Mouse (Mus musculus): ENCODE measurements around the gene Zfr. TPM values are rescaled to one million over a fixed set of nuclear protein-coding genes. Genes with fewer than 3 reads are reported as not detected.
A peak's percentile ranks its signal among the peaks of the same experiment; 100 is the strongest.
"Not testable (repeated sequence)": the region's sequence is repeated elsewhere in the genome, so short reads cannot be mapped to it uniquely, and the experiment has no call there.

Zfr gene
- total RNA-seq, 2 experiments from 2014 or later = 52.1 to 58.4 TPM

DNA sequence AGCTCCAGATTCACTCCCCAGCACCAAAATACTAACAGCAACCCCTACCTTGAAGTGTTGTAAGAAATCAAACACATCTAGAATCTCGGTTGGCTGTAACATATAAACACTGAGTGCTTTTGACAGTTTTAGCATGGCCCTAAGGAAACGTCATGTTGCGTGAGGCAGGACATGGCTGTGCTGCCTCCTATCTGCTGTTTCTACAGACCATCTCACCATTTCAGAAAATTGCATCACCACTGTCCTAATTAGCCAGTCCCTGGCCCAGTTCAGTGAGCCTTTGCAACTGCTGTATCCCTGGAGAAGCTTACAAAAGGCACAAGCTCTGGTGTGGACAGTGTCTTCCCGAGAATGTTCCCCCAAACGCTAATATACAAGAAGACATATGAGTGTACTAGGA is 16.7 kb upstream of the Zfr start:
- DNase-seq = no peak
- intact Hi-C loops (cut with DNase I; ENCODE audit: low total_unique reads) = no loop called here

DNA sequence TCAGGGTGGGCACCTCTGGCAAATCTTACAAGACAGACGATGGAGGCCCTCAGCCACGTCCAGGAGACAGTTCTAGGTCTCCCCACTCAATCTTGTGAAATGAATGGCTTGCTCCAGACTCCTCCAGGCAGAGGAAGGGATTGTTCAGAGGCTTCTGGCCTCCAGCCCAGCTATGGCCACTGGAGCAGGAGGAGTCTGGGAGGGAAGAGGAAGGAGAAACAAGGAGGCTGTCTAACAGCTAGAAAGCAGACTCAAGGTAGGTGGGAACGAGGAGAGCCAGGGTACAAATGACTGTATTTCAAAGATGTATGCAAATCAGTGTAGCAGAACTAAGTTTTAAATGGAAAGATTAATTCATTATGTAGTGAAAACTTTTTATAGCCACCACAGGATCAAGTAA is 13.9 kb upstream of the Zfr start:
- DNase-seq = peak; percentile 34
- intact Hi-C loops (cut with DNase I; ENCODE audit: low total_unique reads) = no loop called here

DNA sequence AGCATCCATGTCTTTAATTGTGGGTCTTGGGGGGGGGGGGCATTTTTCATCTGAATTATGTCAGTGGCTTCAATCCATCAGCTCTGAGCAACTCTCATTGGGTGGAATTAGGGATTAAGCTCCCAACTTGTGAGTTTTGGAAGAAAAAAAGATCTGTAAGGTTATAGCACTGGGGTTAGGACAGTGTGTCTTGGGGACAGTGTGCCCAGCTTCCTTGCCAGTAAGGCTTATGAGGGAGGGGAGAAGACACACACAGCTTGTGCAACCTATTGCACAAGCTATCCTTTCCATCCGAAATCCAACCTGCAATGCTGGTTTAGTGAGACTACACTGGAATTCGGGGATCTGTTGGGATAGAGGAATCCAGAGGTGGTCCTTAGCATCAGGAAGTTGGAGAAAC is 12.8 kb upstream of the Zfr start:
- no peak for DNase-seq
- intact Hi-C loops (cut with DNase I; ENCODE audit: low total_unique reads) = no loop called here

DNA sequence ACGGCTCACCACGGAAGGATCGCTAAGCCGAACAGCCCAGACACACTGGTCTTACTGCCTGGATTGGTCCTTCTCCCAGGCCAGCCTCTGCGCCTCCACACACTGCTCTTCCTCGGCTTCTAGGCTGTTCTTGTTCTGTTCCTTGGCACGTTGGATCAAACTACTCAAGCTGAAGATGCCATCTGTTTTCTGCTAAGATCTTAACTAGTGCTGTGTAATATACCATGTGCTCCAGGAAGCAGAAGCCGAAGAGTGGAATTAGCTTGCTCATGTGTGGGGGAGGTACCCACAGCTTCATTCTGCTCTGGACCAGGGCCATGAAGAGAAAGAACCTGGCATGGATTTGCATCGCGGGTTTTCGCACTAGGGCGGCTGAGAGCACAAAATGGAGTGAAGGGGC is 11.2 kb upstream of the Zfr start:
- DNase-seq = no peak
- intact Hi-C loops (cut with DNase I; ENCODE audit: low total_unique reads) = no loop called here

DNA sequence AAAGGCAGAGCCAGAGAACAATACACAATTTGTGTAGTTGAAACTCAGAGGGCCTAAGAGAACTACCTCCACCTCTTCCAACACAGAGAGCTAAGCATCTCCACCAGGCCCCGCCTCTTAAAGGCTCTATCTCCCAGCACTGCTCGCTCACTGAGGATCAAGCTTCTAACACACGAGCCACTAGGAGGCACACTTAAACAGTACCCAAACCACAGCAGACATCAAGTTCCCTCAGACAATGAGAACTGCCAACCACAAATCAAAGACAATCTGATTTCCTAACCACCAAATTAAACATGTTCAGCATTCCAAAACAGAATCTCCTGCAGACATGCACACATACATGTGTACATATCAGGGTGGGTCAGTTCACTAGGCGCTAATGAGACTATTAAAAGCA is 9.4 kb upstream of the Zfr start:
- intact Hi-C loops (cut with DNase I; ENCODE audit: low total_unique reads) = no loop called here
- DNase-seq = no peak

DNA sequence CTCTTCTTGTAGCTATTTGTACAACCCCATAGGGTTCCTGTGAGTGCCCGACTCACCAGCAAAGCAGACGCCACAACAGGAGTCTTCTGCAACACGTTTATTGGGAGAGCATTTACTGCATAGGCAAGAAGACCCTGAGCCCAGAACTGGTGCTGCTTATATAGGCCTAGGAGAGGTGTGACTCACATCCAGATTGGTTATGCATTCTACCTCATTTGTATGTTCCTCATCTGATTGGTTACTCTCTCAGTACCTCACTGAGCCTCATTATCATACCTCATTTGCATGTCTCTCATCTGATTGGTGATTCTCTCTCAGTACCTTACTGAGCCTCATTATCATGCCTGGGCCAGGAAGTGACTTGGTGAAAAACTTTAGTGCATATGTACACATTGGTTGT is 8.7 kb upstream of the Zfr start:
- intact Hi-C loops (cut with DNase I; ENCODE audit: low total_unique reads); DNase-seq: not testable (repeated sequence)

DNA sequence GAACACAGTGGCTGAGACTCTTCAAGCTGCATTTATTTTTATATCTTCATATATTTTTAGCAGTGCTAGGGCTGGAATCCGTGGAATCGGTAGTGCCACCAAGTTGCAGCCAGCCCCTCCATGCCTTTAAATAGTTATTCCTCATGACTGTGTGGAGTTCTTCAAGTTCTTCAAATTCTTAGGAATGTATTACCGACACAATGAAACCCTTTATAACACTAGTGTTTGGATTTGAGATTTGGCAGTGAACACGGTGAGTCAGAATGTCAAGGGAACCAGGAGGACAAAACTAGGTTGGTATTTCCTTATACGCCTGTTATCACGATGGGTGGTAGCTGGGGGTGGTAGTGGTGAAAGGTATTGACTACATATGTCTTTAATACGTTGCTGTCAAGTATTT is 6.4 kb upstream of the Zfr start:
- intact Hi-C loops (cut with DNase I; ENCODE audit: low total_unique reads) = no loop called here
- DNase-seq = no peak

DNA sequence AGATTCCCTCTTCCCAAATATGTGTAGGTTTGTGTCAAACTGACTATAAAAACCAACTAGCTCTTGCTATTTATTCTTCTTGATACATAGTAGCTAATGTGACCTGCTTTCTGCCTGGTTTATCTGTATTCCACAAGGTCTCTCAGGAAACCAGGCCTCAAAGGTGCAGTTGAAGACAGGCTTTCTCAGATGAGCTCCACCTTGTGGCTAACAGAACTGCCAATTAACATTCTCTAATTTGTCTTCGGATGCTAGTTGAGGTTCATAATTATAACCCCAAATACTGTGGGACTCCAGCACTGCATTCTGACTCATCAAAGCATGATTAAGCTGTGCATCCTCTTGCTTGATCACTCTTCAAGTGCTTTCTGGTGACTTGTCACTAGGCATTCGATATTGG is 4.2 kb upstream of the Zfr start:
- no peak for DNase-seq
- intact Hi-C loops (cut with DNase I; ENCODE audit: low total_unique reads) = no loop called here

DNA sequence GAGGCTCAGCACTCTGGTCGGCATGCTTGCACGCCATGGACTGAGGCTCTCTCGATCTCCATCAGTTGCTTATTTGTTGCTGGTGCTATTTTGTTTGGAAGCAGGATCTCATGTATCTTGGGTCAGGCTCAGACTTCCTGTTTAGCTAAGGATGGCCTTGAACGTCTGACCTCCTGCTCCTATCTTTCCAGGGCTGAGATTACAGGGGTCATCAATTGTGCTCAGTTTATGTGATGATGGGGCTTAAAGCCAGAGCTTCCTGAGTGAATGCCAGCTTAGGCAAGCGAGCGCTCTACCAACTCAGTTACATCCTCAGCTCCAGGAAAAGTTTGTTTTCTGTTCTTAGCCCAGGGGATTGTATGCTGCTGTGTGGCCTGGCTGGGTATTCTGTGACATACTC is 3.1 kb upstream of the Zfr start:
- intact Hi-C loops (cut with DNase I; ENCODE audit: low total_unique reads) = no loop called here

DNA sequence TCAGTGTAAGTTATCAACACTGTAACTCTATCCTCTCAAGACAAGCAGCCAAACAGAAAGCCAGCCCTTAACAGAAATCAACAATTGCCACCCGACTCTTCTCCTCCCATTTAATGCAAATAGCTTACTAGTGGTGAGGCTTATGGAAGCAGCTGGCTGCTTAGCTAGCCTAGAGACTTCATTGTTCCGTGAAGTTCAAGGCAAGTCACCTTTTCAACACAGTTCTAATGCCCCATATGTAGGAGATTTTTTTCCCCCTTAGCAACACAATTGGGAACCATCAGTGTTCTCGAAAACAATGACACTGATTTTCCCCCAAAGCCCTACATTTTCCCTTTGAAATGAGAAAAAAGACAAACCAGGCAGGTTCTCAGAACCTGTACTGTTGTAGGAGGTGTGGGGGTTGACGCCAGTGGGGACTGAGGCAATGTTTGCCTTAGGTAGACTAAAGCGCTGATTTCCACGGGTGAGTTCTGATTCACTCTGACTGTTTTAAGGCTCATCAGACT is 1.9 kb upstream of the Zfr start:
- intact Hi-C loops (cut with DNase I; ENCODE audit: low total_unique reads) = no loop called here
- no peak for DNase-seq

More for the DNA sequence above, 3.1 kb upstream of the Zfr start:
- DNase-seq = no peak

DNA sequence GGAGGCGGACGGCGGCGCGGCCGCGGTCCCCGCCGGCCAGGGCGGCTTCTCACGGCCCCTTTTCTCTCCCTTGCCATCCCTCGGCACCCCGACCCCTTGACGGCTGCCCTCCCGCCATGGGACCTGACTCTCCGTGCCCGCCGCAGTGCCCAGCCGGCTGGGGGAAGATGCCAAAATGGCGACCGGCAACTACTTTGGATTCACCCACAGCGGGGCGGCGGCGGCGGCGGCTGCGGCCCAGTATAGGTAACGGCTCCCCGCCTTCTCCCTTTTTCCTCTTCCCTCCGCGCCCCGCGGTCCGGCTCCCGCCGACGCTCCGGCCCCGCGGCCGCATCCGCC is 431 bp downstream of the Zfr start:
- intact Hi-C loops (cut with DNase I; ENCODE audit: low total_unique reads) = no loop called here
- peak; percentile 59 for DNase-seq

DNA sequence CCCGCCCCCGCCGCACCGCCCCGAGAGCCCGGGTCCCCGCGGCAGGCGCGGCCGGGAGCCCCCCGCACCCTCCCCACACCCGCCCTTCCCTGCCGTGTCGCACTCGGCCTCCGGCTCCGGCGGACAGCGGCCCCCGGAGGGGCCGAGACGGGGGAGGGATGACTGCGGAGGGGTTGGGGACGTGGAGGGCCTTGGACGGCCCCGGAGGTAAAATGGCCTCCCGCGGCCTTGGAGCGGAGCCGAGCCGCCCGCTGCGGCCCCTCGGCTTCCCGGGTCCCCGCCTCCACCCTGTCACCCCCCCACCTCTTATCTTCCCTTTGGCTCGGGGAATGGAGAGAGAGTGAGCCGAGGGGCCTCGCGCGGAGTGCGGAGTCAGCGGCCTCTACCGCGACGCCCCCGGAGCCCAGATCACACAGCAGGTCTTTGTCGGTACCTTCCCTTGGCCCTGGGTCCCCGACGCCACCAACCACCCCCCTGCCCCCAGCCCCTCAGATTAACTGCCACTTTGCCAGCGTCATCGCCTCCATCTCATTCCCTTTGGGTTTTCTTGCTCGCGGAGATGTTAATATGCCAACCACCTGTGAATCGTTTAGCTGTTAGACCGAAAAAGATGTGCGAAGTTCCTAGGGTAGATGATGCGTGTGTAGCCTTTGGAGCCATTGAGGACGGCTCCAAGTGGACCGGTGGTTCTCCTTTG is 949 bp downstream of the Zfr start:
- DNase-seq = peak; percentile 57
- intact Hi-C loops (cut with DNase I; ENCODE audit: low total_unique reads) = no loop called here

DNA sequence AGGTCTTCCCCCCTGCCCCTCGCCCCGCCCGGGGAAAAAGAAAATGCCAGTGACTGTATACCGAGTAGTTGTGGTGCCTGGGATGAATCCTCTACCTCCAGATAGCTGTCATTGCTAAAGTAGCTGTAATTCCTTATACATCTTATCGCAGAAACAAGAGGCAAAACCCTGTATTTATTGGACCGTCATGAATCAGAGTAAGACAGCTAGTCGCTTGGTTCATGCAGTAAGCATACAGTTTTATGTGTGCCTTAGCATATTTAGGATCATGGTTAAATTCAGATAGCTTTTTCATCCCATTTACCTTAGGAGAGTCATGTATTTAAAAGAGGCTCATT is 1.5 kb downstream of the Zfr start:
- no peak for DNase-seq
- intact Hi-C loops (cut with DNase I; ENCODE audit: low total_unique reads) = no loop called here

DNA sequence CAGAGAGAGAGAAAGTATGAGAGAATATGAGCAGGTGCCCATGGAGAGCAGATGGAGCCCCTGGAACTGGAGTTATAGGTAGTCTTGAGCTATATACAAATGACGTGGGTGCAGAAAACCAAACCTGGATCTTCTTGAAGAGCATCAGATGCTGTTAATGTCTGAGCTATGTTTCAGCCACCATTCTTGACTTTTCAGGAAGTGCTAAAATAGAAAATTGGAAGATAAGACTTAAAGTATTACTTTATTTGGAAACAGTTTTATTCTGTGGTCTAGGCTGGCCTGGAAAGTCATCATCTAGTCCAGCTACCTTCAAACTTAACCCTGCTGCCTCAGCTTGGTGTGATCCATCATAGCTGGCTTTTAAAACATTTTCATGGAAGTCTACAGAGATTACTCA is 7.3 kb downstream of the Zfr start:
- no peak for DNase-seq
- intact Hi-C loops (cut with DNase I; ENCODE audit: low total_unique reads) = no loop called here

DNA sequence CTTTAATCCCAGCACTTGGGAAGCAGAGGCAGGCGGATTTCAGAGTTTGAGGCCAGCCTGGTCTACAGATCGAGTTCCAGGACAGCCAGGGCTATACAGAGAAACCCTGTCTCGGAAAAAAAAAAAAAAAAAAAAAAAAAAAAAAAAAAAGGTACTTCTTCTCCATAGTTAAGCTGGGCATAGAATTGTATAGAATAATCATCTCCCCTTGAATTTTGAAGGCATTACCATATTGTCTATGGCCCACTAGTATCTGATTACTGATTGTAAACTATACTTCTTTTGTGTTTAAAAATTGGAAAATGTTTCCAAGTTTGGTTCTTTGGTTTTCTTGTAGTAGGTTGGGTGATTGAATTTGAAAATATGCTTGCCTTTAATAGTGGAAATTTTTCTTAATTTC is 13.2 kb downstream of the Zfr start:
- DNase-seq; intact Hi-C loops (cut with DNase I; ENCODE audit: low total_unique reads): not testable (repeated sequence)

DNA sequence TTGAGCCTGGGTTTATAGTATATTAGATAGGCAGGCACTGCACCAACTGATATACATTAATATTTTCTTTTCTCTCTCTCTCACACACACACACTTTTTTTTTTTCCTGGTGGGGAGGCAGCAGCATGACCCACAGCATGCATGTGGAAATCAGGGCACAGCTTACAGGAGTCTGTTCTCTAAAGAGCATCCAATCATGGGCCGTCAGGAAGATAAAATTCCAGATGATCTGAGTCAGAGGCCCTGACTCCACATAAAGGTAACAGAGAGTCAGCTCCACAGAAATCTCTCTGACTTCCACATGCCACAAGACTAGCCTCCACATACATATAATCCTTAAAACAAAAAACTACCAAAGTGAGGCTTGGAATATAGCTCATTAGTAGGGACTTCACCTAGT is 16.9 kb downstream of the Zfr start:
- DNase-seq = no peak
- intact Hi-C loops (cut with DNase I; ENCODE audit: low total_unique reads) = no loop called here

DNA sequence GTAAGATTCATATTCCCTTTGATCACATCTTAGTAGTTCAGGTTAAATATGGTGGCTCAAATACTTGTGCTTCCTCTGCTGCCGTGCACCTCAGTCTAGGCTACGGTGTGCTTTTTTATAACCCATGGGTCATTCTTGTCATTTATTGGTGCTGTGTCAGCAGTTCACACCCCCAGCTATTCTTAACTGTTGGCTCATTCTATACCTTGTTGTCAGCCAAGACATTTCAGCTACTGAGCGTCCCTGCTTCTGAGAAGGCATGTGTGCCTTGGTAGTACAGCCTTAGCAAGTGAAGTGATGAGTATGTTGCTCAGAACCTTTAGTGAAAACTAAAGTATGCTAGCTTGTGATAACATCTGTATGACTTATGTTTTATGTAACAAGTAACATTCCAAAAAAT is 17.7 kb downstream of the Zfr start:
- intact Hi-C loops (cut with DNase I; ENCODE audit: low total_unique reads) = no loop called here
- DNase-seq = no peak

DNA sequence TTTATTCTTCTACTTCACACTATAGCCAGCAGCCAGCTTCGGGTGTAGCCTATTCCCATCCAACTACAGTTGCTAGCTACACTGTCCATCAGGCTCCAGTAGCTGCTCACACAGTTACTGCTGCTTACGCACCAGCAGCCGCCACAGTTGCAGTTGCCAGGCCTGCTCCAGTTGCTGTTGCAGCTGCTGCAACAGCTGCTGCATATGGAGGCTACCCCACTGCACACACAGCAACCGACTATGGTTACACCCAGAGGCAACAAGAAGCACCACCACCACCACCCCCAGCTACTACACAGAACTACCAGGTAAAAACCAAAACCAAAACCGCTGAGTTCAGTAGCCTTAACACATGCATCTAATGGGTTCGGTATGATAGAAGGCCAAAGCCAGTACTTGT is 18.7 kb downstream of the Zfr start:
- peak; percentile 58 for DNase-seq
- intact Hi-C loops (cut with DNase I; ENCODE audit: low total_unique reads) = no loop called here

DNA sequence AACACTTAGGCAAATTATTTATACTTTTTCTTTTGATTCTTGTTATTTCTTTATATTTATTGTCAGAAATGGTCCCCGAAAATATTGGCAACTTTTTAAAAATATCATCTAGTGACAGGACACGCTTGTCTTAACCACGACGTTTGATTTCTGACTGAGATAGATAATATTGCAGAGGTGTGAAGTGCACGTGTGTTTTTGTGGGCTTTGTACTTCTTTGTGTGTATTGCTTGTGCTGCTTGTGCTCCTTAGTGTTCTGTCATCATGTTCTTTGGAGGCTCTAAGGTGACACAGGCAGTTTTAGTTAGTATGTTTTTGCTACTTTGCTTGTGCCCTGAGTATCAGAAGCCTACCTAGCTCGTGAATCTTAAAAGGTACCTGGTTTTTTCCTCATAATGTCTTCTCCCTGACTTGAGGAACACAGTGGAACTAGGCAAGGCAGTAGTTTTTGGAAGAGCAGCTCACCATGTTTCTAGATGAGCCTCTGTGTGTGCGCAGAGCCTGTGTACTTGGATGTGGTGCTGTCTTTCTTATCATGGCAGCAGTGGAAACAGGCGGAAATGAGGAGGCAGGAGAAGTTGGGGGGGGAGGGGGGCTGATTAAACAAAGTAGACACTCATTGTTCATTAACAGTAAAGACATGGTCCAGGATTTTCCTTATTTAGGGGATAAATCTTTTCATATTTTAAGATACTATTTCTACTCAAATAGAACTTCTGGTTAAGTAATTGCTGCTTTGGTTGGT is 23.5 kb downstream of the Zfr start:
- no peak for DNase-seq
- intact Hi-C loops (cut with DNase I; ENCODE audit: low total_unique reads) = no loop called here

DNA sequence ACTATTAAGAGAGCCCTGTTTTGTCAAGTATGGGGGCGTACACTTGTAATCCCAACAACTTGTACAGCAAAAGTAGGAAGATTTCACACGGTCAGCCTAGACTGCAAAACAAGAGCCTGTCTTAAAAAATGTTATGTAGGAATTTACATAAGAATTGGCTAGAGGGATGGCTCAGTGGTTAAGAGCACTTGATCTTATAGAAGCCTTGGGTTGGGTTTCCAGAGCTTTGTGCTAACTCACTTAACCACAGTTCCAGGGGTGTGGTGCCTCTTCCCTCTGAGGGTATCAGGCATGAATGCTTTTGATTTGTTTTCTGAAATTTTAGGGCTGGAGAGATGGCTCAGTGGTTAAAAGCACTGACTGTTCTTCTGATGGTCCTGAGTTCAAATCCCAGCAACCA is 29.8 kb downstream of the Zfr start:
- intact Hi-C loops (cut with DNase I; ENCODE audit: low total_unique reads) = no loop called here
- no peak for DNase-seq

DNA sequence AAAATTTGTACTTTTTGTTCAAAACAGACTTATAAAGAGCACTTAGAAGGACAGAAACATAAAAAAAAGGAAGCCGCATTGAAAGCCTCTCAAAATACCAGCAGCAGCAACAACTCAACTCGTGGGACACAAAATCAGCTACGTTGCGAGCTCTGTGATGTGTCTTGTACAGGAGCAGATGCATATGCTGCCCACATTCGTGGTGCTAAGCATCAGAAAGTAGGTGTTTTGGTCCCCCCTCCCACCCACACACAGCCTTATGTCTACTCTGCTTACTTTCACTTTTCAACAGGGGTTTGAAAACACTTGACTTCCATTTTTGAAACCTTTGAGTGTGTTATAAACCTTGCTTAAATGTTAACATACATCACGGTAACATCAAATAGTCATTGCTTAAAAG is 31.9 kb downstream of the Zfr start:
- DNase-seq = no peak
- intact Hi-C loops (cut with DNase I; ENCODE audit: low total_unique reads) = no loop called here

DNA sequence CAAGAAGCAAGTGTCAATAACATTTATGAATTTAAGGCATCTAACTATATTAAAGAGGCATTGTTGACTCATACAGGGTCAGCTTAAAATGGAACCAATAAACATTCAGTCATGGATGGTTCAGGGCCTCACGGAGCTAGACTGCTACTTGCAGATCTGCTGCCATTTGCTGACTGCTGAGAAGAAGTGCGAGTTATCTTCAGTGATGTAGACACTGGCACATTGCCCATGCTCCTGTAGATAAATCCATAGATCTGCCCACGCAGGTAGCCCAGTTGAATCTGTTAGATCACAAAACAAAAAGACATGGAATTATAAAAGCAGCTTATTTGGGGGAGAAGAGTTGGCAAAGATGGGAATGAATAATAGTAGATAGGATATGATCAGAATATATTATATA is 36.1 kb downstream of the Zfr start:
- intact Hi-C loops (cut with DNase I; ENCODE audit: low total_unique reads) = no loop called here
- no peak for DNase-seq
